Mouse (Mus musculus) CH12.LX (cell line): Measurements from ENCODE around the gene Sgtb. TPM values are rescaled to one million over a fixed set of nuclear protein-coding genes. Genes with fewer than 3 reads are reported as not detected.
A peak's percentile ranks its signal among the peaks of the same experiment; 100 is the strongest.

Source experiments
- DNase-seq: peaks from one replicate; pipeline ENCODE4 v3.0.0-alpha.2; 2013; ENCODE audit errors: extremely low read depth
- H3K27ac ChIP-seq: 2 replicates; pipeline ENCODE4 v1.5.1; 2012; ENCODE audit warnings: low read depth, mild to moderate bottlenecking, control low read depth, moderate library complexity; ENCODE audit not compliant: insufficient read depth
- H3K27me3 ChIP-seq: replicated peaks from 2 replicates; pipeline ENCODE3; 2012; ENCODE audit warnings: inconsistent platforms
- H3K36me3 ChIP-seq, 2 experiments: replicated peaks in 1 of 2; 2 replicates each; pipeline versions ENCODE3 to v1.6.1; 2012; ENCODE audit warnings: inconsistent platforms in 1 of 2, low read length in 1 of 2, mild to moderate bottlenecking in 1 of 2, mixed read lengths in 1 of 2, moderate library complexity in 1 of 2; ENCODE audit not compliant: control insufficient read depth in 1 of 2, insufficient read depth in 1 of 2
- H3K4me1 ChIP-seq, 2 experiments: 2 replicates each; pipeline ENCODE4 v1.6.1; 2012; ENCODE audit warnings: inconsistent platforms in 1 of 2, moderate library complexity in 1 of 2; ENCODE audit not compliant: insufficient read depth in 2 of 2, control insufficient read depth in 1 of 2
- H3K4me2 ChIP-seq: 2 replicates; pipeline ENCODE4 v1.6.1; 2012; ENCODE audit warnings: low read depth, mild to moderate bottlenecking, control low read depth; ENCODE audit not compliant: poor library complexity, insufficient read depth, severe bottlenecking
- H3K4me3 ChIP-seq, 3 experiments: fragments of 150-350 bp in 1 of 3; sonication (generic) in 1 of 3; replicated peaks in 1 of 3; 2 replicates each; pipeline versions ENCODE3 to v1.5.1; 2011 to 2012; ENCODE audit warnings: low read depth in 2 of 3, low read length in 2 of 3, mild to moderate bottlenecking in 2 of 3, moderate library complexity in 2 of 3, control low read depth in 1 of 3, improper control_type of control experiment in 1 of 3, inconsistent platforms in 1 of 3, mixed read lengths in 1 of 3; ENCODE audit not compliant: poor library complexity in 1 of 3
- H3K79me2 ChIP-seq: replicated peaks from 2 replicates; pipeline ENCODE4 v1.6.1; 2012; ENCODE audit warnings: mild to moderate bottlenecking, moderate library complexity; ENCODE audit not compliant: control insufficient read depth, poor library complexity, insufficient read depth, severe bottlenecking; ENCODE audit errors: extremely low read depth
- H3K9ac ChIP-seq: 2 replicates; pipeline ENCODE4 v1.6.1; 2012; ENCODE audit warnings: low read depth, mild to moderate bottlenecking, control low read depth, moderate library complexity; ENCODE audit not compliant: insufficient read depth
- H3K9me3 ChIP-seq: replicated peaks from 2 replicates; pipeline ENCODE3; 2012; ENCODE audit warnings: low read length, inconsistent platforms, mixed read lengths
- BHLHE40 ChIP-seq: IDR thresholded peaks from 2 replicates; pipeline ENCODE4 v1.6.1; 2011; ENCODE audit warnings: mild to moderate bottlenecking, low read depth, low read length, improper control_type of control experiment
- CHD1 ChIP-seq: IDR thresholded peaks from 2 replicates; pipeline ENCODE4 v1.6.1; 2012; ENCODE audit warnings: low read depth, low read length, improper control_type of control experiment, inconsistent platforms
- CHD2 ChIP-seq: IDR thresholded peaks from 2 replicates; pipeline ENCODE4 v1.6.1; 2011; ENCODE audit warnings: low read length, improper control_type of control experiment
- CTCF ChIP-seq, 2 experiments: IDR thresholded peaks in 1 of 2; conservative IDR thresholded peaks in 1 of 2; 2 replicates each; pipeline ENCODE4 v1.5.1; 2011 to 2012; ENCODE audit warnings: low read depth in 2 of 2, low read length in 2 of 2, improper control_type of control experiment in 1 of 2, inconsistent platforms in 1 of 2, mild to moderate bottlenecking in 1 of 2, moderate library complexity in 1 of 2
- E2F4 ChIP-seq: IDR thresholded peaks from 2 replicates; pipeline ENCODE4 v1.6.1; 2011; ENCODE audit warnings: low read depth, low read length, improper control_type of control experiment; ENCODE audit not compliant: insufficient replicate concordance
- ELF1 ChIP-seq: IDR thresholded peaks from 2 replicates; pipeline ENCODE4 v1.6.1; 2014; ENCODE audit warnings: low read depth, mild to moderate bottlenecking, inconsistent platforms, low read length, improper control_type of control experiment
- EP300 ChIP-seq: IDR thresholded peaks from 2 replicates; pipeline ENCODE4 v1.6.1; 2011; ENCODE audit warnings: low read length, improper control_type of control experiment
- ETS1 ChIP-seq: conservative IDR thresholded peaks from 2 replicates; pipeline ENCODE4 v1.6.1; 2012; ENCODE audit warnings: low read depth, mild to moderate bottlenecking, inconsistent platforms, low read length, improper control_type of control experiment, moderate library complexity
- GABPA ChIP-seq: IDR thresholded peaks from 2 replicates; pipeline ENCODE4 v1.6.1; 2012; ENCODE audit warnings: low read depth, low read length, improper control_type of control experiment, inconsistent platforms; ENCODE audit not compliant: insufficient replicate concordance
- HCFC1 ChIP-seq: IDR thresholded peaks from 2 replicates; pipeline ENCODE4 v1.6.1; 2012; ENCODE audit warnings: low read depth, mild to moderate bottlenecking, inconsistent platforms, low read length, improper control_type of control experiment
- IRF4 ChIP-seq: IDR thresholded peaks from 2 replicates; pipeline ENCODE4 v1.6.1; 2014; ENCODE audit warnings: low read depth, mild to moderate bottlenecking, inconsistent platforms, low read length, improper control_type of control experiment
- JUN ChIP-seq: IDR thresholded peaks from 2 replicates; pipeline ENCODE4 v1.6.1; 2011; ENCODE audit warnings: low read depth, mild to moderate bottlenecking, low read length, improper control_type of control experiment, moderate library complexity; ENCODE audit not compliant: insufficient read depth
- JUND ChIP-seq: conservative IDR thresholded peaks from 2 replicates; pipeline ENCODE4 v1.6.1; 2011; ENCODE audit warnings: low read depth, low read length, improper control_type of control experiment
- KAT2A ChIP-seq: IDR thresholded peaks from 2 replicates; pipeline ENCODE4 v1.6.1; 2012; ENCODE audit warnings: low read length, improper control_type of control experiment, inconsistent platforms; ENCODE audit not compliant: insufficient replicate concordance
- MAFK ChIP-seq: IDR thresholded peaks from 2 replicates; pipeline ENCODE4 v1.6.1; 2011; ENCODE audit warnings: low read length, improper control_type of control experiment; ENCODE audit not compliant: insufficient replicate concordance
- MAX ChIP-seq: IDR thresholded peaks from 2 replicates; pipeline ENCODE4 v1.6.1; 2011; ENCODE audit warnings: low read length, improper control_type of control experiment
- MAZ ChIP-seq: IDR thresholded peaks from 2 replicates; pipeline ENCODE4 v1.6.1; 2012; ENCODE audit warnings: low read depth, mild to moderate bottlenecking, inconsistent platforms, low read length, improper control_type of control experiment, moderate library complexity
- MEF2A ChIP-seq: IDR thresholded peaks from 2 replicates; pipeline ENCODE4 v1.6.1; 2014; ENCODE audit warnings: low read depth, mild to moderate bottlenecking, inconsistent platforms, low read length, improper control_type of control experiment, borderline replicate concordance
- MXI1 ChIP-seq: IDR thresholded peaks from 2 replicates; pipeline ENCODE4 v1.6.1; 2011; ENCODE audit warnings: mild to moderate bottlenecking, low read depth, low read length, improper control_type of control experiment
- MYC ChIP-seq: IDR thresholded peaks from 2 replicates; pipeline ENCODE4 v1.6.1; 2011; ENCODE audit warnings: low read depth, mild to moderate bottlenecking, improper control_type of control experiment, low read length
- NELFE ChIP-seq: IDR thresholded peaks from 2 replicates; pipeline ENCODE4 v1.6.1; 2011; ENCODE audit warnings: low read depth, low read length, improper control_type of control experiment
- NRF1 ChIP-seq: IDR thresholded peaks from 2 replicates; pipeline ENCODE4 v1.6.1; 2014; ENCODE audit warnings: low read depth, mild to moderate bottlenecking, inconsistent platforms, low read length, improper control_type of control experiment, moderate library complexity
- PAX5 ChIP-seq: IDR thresholded peaks from 2 replicates; pipeline ENCODE4 v1.6.1; 2012; ENCODE audit warnings: low read length, inconsistent platforms, mixed read lengths
- POLR2A ChIP-seq: IDR thresholded peaks from 2 replicates; pipeline ENCODE4 v1.6.1; 2011; ENCODE audit warnings: low read depth, mild to moderate bottlenecking, improper control_type of control experiment, low read length
- POLR2AphosphoS2 ChIP-seq: IDR thresholded peaks from 2 replicates; pipeline ENCODE4 v1.6.1; 2011; ENCODE audit warnings: low read depth, low read length, improper control_type of control experiment
- RAD21 ChIP-seq: IDR thresholded peaks from 2 replicates; pipeline ENCODE4 v1.6.1; 2011; ENCODE audit warnings: low read depth, mild to moderate bottlenecking, low read length, improper control_type of control experiment, moderate library complexity
- RCOR1 ChIP-seq: conservative IDR thresholded peaks from 2 replicates; pipeline ENCODE4 v1.6.1; 2012; ENCODE audit warnings: low read depth, mild to moderate bottlenecking, inconsistent platforms, low read length, improper control_type of control experiment
- SIN3A ChIP-seq: IDR thresholded peaks from 2 replicates; pipeline ENCODE4 v1.6.1; 2012; ENCODE audit warnings: low read length, improper control_type of control experiment, inconsistent platforms
- SMC3 ChIP-seq: IDR thresholded peaks from 2 replicates; pipeline ENCODE4 v1.6.1; 2011; ENCODE audit warnings: low read depth, low read length, improper control_type of control experiment
- TBP ChIP-seq: conservative IDR thresholded peaks from 2 replicates; pipeline ENCODE4 v1.6.1; 2011; ENCODE audit warnings: low read depth, low read length, improper control_type of control experiment
- TCF12 ChIP-seq: IDR thresholded peaks from 2 replicates; pipeline ENCODE4 v1.6.1; 2014; ENCODE audit warnings: low read depth, mild to moderate bottlenecking, inconsistent platforms, low read length, improper control_type of control experiment
- UBTF ChIP-seq: IDR thresholded peaks from 2 replicates; pipeline ENCODE4 v1.6.1; 2012; ENCODE audit warnings: low read depth, mild to moderate bottlenecking, inconsistent platforms, low read length, improper control_type of control experiment, moderate library complexity
- USF1 ChIP-seq: IDR thresholded peaks from 2 replicates; pipeline ENCODE4 v1.6.1; 2014; ENCODE audit warnings: low read depth, mild to moderate bottlenecking, inconsistent platforms, low read length, improper control_type of control experiment
- USF2 ChIP-seq: conservative IDR thresholded peaks from 2 replicates; pipeline ENCODE4 v1.6.1; 2011; ENCODE audit warnings: low read depth, low read length, improper control_type of control experiment
- ZC3H11A ChIP-seq: IDR thresholded peaks from 2 replicates; pipeline ENCODE4 v1.6.1; 2012; ENCODE audit warnings: low read depth, mild to moderate bottlenecking, inconsistent platforms, low read length, improper control_type of control experiment
- ZKSCAN1 ChIP-seq: IDR thresholded peaks from 2 replicates; pipeline ENCODE4 v1.6.1; 2012; ENCODE audit warnings: low read depth, inconsistent platforms, low read length, improper control_type of control experiment, borderline replicate concordance
- ZMIZ1 ChIP-seq: IDR thresholded peaks from 2 replicates; pipeline ENCODE4 v1.6.1; 2012; ENCODE audit warnings: low read depth, mild to moderate bottlenecking, inconsistent platforms, low read length, improper control_type of control experiment
- ZNF384 ChIP-seq: IDR thresholded peaks from 2 replicates; pipeline ENCODE4 v1.6.1; 2012; ENCODE audit warnings: low read depth, low read length, improper control_type of control experiment, inconsistent platforms
- dilution Hi-C: fragments of 300-500 bp; cut with MboI; formaldehyde crosslinking; loops from 2 replicates; pipeline ENCODE4 v1.14.3; 2020; ENCODE audit warnings: low sequenced_read_pairs; ENCODE audit not compliant: extremely low pct_unique_long_range_greater_than_20kb, extremely low pct_ligation_motif_present
- in situ Hi-C: fragments of 300-500 bp; cut with MboI; formaldehyde crosslinking; loops from 3 replicates; pipeline ENCODE4 v1.14.3; 2019; ENCODE audit warnings: low sequenced_read_pairs, low pct_ligation_motif_present, low pct_unique_long_range_greater_than_20kb, mixed read lengths
- polyA plus RNA-seq: library from polyadenylated mRNA; unstranded; fragments of >175 nt; gene quantifications from 2 replicates; pipeline ENCODE4 v1.2.1, GENCODE M21; 2012; ENCODE audit warnings: low read depth; ENCODE audit not compliant: insufficient read length
- total RNA-seq, 2 experiments: library from RNA; depleted of rRNA; stranded (reverse); fragments of 300-350 nt in 1 of 2; fragments of >200 nt in 1 of 2; gene quantifications; 2 replicates each; pipeline ENCODE4 v1.2.3; 2012 to 2014

Gene Sgtb
- total and polyA plus RNA-seq, 3 experiments, result 3.1 to 5.0 (median 3.5) TPM

- dilution Hi-C loops (no loop called here), in situ Hi-C loops (no loop called here)
- Histone ChIP-seq H3K27me3 (no peaks in the 10 kb centered on the region), H3K4me1 (peaks cover 0 to 26% of the 10 kb centered on the region in 2 experiments; a peak in 2 of 4 replicates), H3K79me2 (peaks cover 29% of the 10 kb centered on the region), H3K9me3 (no peaks in the 10 kb centered on the region), H3K4me2 (peak within 1 kb of the TSS; percentile 89), H3K36me3 (peaks cover 14 to 24% of the 10 kb centered on the region in 2 experiments), H3K27ac (peak within 1 kb of the TSS; percentile 64), H3K4me3 (peak within 1 kb of the TSS; percentile 79 to 97 (median 88)), H3K9ac (peak within 1 kb of the TSS; percentile 87)
- no peak for TF ChIP-seq PAX5
- TF ChIP-seq KAT2A, result peak; percentile 65; the same call in 1 of the 2 replicates
- TF ChIP-seq ZC3H11A, result no peak
- TF ChIP-seq NELFE, result peak; percentile 93
- TF ChIP-seq MAX, result peak; percentile 71; the same call in 1 of the 2 replicates
- peak; percentile 87; the same call in 1 of the 2 replicates for TF ChIP-seq SIN3A
- TF ChIP-seq SMC3, result no peak
- TF ChIP-seq UBTF, result no peak; the same call in 1 of the 2 replicates
- peak; percentile 48; the same call in 1 of the 2 replicates for TF ChIP-seq ZMIZ1
- peak; percentile 68 for TF ChIP-seq TCF12
- TF ChIP-seq ELF1, result peak; percentile 11; the same call in 1 of the 2 replicates
- no peak; the same call in 1 of the 2 replicates for TF ChIP-seq ZKSCAN1
- TF ChIP-seq E2F4, result 0 out of 2 replicates have a peak, but pooled peaks have one; percentile 53
- peak; percentile 24; the same call in 1 of the 2 replicates for TF ChIP-seq USF1
- no peak for TF ChIP-seq RAD21
- no peak for TF ChIP-seq BHLHE40
- TF ChIP-seq CTCF (conservative IDR thresholded peaks at IDR 0.05 in 1 of 2, IDR thresholded peaks at IDR 0.05 in 1 of 2; ENCODE audit: low read depth in 2 of 2, low read length in 2 of 2), result peak in 1 of 2 experiments; percentile 24; a peak in 1 of 4 replicates
- no peak for TF ChIP-seq USF2
- peak; percentile 86 for TF ChIP-seq POLR2A
- peak; percentile 73 for TF ChIP-seq MXI1
- TF ChIP-seq RCOR1, result peak; percentile 61; the same call in 1 of the 2 replicates
- TF ChIP-seq MEF2A, result no peak; the same call in 1 of the 2 replicates
- TF ChIP-seq GABPA, result no peak
- TF ChIP-seq CHD1, result no peak
- TF ChIP-seq MAZ, result peak; percentile 60; the same call in 1 of the 2 replicates
- peak; percentile 82 for TF ChIP-seq HCFC1
- TF ChIP-seq ETS1, result no peak; the same call in 1 of the 2 replicates
- no peak for TF ChIP-seq MYC
- peak; percentile 56; the same call in 1 of the 2 replicates for TF ChIP-seq TBP
- peak; percentile 77; the same call in 1 of the 2 replicates for TF ChIP-seq POLR2AphosphoS2
- TF ChIP-seq NRF1, result peak; percentile 99
- no peak for TF ChIP-seq ZNF384
- TF ChIP-seq IRF4, result peak; percentile 29
- TF ChIP-seq JUN, result peak; percentile 28; the same call in 1 of the 2 replicates
- TF ChIP-seq CHD2, result peak; percentile 56
- no peak for TF ChIP-seq JUND
- TF ChIP-seq EP300, result no peak
- no peak for TF ChIP-seq MAFK
- DNase-seq, result peak; percentile 99
Measured at GRCm38 (mm10) chr13:104178650-104179121, 69.1 kb downstream of the Sgtb start, which contains the start of gene Trim23. Gene Trim23 (plus strand): TSS chr13:104178797.
